Mouse (Mus musculus): ENCODE results near the gene Myg1. TPM values are rescaled to one million over a fixed set of nuclear protein-coding genes. Genes with fewer than 3 reads are reported as not detected.

Myg1 gene
- polyA plus RNA-seq (2014; fragmentation: Nextera tagmentation; extraction: Ambion mirVana): 89.1 and 99.2 TPM in 2 replicates

DNA sequence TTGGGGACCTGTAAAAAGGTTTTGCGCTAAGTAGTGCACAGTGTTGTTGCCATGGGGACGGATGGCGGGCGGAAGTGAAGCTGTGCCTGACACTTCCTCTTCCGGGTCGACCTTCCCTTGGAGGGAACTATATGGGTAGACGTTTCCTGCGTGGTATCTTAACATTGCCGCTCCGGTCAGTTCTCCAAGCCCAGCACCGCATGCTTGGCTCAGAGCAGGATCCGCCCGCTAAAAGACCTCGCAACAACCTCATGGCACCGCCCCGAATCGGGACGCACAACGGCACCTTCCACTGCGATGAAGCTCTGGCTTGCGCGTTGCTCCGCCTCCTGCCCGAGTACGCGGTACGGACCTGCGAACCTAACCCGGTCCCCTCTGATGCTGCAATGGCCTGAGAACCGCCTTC lies at the start of gene Myg1:
Myg1 (plus strand) TSS at position 100 of the 406 bp plus-strand sequence.
- Histone ChIP-seq H3K36me3 (ENCODE audit: control insufficient read depth, insufficient read depth, low read length) (peaks cover 18% of the 10 kb centered on the region), H3K4me2 (ENCODE audit: low read depth, low read length) (peak within 1 kb of the TSS; percentile 74), H3K9ac (replicated peaks; ENCODE audit: low read depth, low read length) (peak within 1 kb of the TSS; percentile 62), H3K27ac (ENCODE audit: low read depth, low read length) (no peak within 1 kb of the TSS), H3K4me1 (ENCODE audit: control insufficient read depth, insufficient read depth, low read length) (peaks cover 18% of the 10 kb centered on the region), H3K9me3 (ENCODE audit: control insufficient read depth, low read length) (no peaks in the 10 kb centered on the region), H3K27me3 (ENCODE audit: control insufficient read depth, insufficient read depth, low read length) (no peaks in the 10 kb centered on the region), H3K4me3 (ENCODE audit: low read depth, low read length) (peak within 1 kb of the TSS; percentile 75)
- peak; percentile 95 for ATAC-seq (ENCODE audit: low read depth)
- under 1% methylated on average over 30 of the region's 30 CpGs for WGBS

DNA sequence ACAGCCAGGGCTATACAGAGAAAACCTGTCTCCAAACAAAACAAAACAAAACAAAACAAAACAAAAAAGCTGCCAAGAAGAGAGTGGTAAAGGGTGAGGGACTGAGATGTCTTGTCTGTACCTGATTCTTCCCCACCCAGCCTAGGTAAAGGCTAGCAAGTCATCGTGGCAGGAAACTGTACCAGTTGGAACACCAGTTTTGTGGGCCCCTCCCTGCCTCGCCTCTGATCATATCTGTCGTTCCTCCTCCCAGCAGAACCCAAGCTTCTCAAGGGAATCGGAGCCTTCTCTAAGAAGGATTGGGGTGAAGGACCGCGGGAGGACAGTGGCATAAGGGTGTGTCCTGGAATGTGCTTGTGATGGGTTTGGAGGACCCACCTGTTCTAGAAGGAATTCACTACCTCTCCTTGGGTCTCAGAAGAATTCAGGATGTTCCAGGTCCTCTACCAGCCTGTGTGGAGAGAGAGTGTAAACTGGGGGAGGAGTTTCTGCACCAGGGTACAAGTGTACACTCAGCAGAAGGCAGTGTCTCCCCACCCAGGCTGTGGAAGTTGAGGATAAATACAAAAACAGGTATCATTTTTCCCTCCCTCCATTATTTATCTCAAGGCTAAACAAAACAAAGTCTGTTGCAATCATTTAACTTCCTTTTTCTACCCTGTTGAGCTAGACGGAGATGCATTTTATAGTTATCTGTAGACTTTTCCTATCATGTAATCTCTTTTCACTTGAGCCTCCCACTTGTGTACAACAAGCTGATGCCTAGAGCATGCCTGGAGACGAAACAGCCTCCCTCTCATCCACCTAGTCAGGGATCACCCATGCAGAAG lies 48.8 kb upstream of the Myg1 start:
- no peak overlapping the region for H3K9ac ChIP-seq (replicated peaks; ENCODE audit: low read depth, low read length)
- no peak for ATAC-seq (ENCODE audit: low read depth)
- 92% methylated on average over 8 of the region's 8 CpGs for WGBS
- peaks cover 9% of the 10 kb centered on the region for H3K4me1 ChIP-seq (ENCODE audit: control insufficient read depth, insufficient read depth, low read length)
- no peaks in the 10 kb centered on the region for H3K9me3 ChIP-seq (ENCODE audit: control insufficient read depth, low read length)
- H3K4me2 ChIP-seq (ENCODE audit: low read depth, low read length): no peak overlapping the region
- H3K36me3 ChIP-seq (ENCODE audit: control insufficient read depth, insufficient read depth, low read length): peaks cover 10% of the 10 kb centered on the region; the same call in 1 of the 2 replicates
- no peak overlapping the region for H3K4me3 ChIP-seq (ENCODE audit: low read depth, low read length)
- H3K27ac ChIP-seq (ENCODE audit: low read depth, low read length): no peak overlapping the region
- no peaks in the 10 kb centered on the region for H3K27me3 ChIP-seq (ENCODE audit: control insufficient read depth, insufficient read depth, low read length)

DNA sequence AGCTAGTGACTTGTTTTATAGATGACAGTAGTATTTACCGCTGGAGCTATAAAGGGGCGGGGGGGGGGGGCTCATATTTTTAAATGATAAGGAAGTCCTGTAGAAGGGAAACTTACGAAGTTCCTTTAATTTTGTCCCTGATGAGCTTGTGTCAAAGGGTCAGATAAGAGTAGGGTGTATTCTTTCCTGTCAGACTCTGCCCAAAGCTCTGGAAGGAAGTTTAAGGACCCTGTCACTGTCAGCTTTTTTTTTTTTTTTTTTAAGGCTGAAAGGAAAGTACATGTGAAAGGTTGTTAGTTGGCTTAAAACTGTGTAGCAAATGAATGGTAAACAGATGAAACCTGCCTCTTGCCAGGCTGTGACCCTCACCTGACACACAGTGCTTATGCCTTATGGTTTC lies 47.9 kb upstream of the Myg1 start:
- H3K27ac ChIP-seq (ENCODE audit: low read depth, low read length): no peak overlapping the region
- no peak overlapping the region for H3K9ac ChIP-seq (replicated peaks; ENCODE audit: low read depth, low read length)
- H3K9me3 ChIP-seq (ENCODE audit: control insufficient read depth, low read length): no peaks in the 10 kb centered on the region
- peaks cover 9% of the 10 kb centered on the region for H3K4me1 ChIP-seq (ENCODE audit: control insufficient read depth, insufficient read depth, low read length)
- peaks cover 10% of the 10 kb centered on the region; the same call in 1 of the 2 replicates for H3K36me3 ChIP-seq (ENCODE audit: control insufficient read depth, insufficient read depth, low read length)
- 71% methylated on average over 3 of the region's 3 CpGs for WGBS
- no peak overlapping the region for H3K4me3 ChIP-seq (ENCODE audit: low read depth, low read length)
- ATAC-seq (ENCODE audit: low read depth): no peak
- no peak overlapping the region for H3K4me2 ChIP-seq (ENCODE audit: low read depth, low read length)
- no peaks in the 10 kb centered on the region for H3K27me3 ChIP-seq (ENCODE audit: control insufficient read depth, insufficient read depth, low read length)

DNA sequence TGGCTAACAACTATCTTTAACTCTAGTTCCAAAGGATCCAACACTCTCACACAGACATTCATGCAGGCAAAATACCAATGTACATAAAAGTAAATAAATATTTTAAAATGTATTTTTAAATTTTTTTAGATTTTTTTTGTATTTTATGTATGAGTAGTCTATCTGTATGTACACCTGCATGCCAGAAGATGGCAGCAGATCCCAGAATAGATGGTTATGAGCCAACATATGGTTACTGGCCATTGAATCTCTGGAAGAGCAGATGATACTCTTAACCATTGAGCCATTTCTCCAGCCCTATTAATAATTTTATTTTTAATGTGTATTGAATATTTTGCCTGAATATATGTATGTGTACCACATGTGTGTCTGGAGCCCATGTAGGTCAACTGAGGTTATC lies 44.1 kb upstream of the Myg1 start:
- no peaks in the 10 kb centered on the region for H3K27me3 ChIP-seq (ENCODE audit: control insufficient read depth, insufficient read depth, low read length)
- no peaks in the 10 kb centered on the region for H3K36me3 ChIP-seq (ENCODE audit: control insufficient read depth, insufficient read depth, low read length)
- H3K9ac ChIP-seq (replicated peaks; ENCODE audit: low read depth, low read length): no peak overlapping the region
- H3K4me1 ChIP-seq (ENCODE audit: control insufficient read depth, insufficient read depth, low read length): no peaks in the 10 kb centered on the region
- no peak for ATAC-seq (ENCODE audit: low read depth)
- no peak overlapping the region for H3K27ac ChIP-seq (ENCODE audit: low read depth, low read length)
- no peak overlapping the region for H3K4me2 ChIP-seq (ENCODE audit: low read depth, low read length)
- H3K4me3 ChIP-seq (ENCODE audit: low read depth, low read length): no peak overlapping the region
- no peaks in the 10 kb centered on the region for H3K9me3 ChIP-seq (ENCODE audit: control insufficient read depth, low read length)

GRCm38 (mm10) chr15:102295633-102296367 lies 35.7 kb upstream of the Myg1 start, which contains the start of gene Espl1:
Gene Espl1, plus strand, starts transcription at chr15:102296266.
- H3K4me1 ChIP-seq (ENCODE audit: control insufficient read depth, insufficient read depth, low read length): peaks cover 8% of the 10 kb centered on the region
- peak within 1 kb of the TSS; percentile 16 for H3K9ac ChIP-seq (replicated peaks; ENCODE audit: low read depth, low read length)
- WGBS: 6% methylated on average over 25 of the region's 25 CpGs

DNA sequence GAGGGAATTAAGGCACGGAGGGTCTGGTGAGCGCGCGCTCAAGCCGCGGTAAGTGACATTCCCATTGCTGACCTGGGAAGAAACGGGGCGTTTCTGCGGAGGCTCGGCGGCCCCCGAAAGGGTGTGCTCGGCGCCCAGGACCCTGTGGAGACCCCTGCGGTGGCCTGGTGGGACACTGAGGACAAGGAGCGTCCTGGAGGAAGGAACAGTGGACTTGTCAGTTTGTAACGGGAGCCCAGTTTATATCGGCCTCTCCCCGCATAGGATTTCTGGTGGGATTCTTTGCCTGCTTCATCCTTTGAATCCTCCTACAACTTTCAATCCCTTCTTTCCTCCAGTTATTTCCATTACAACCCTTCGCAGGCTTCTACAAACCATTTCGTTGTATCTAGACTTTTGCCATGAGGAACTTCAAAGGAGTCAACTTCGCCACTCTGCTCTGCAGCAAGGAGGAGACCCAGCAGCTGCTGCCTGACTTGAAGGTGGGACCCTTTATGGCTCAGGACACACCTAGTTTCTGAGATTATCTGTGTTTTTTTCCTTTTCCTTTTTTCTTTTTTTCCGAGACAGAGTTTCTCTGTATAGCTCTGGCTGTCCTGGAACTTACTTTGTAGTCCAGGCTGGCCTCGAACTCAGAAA lies 35.0 kb upstream of the Myg1 start:
- Histone ChIP-seq H3K36me3 (ENCODE audit: control insufficient read depth, insufficient read depth, low read length) (no peaks in the 10 kb centered on the region), H3K4me1 (ENCODE audit: control insufficient read depth, insufficient read depth, low read length) (peaks cover 8% of the 10 kb centered on the region), H3K27me3 (ENCODE audit: control insufficient read depth, insufficient read depth, low read length) (no peaks in the 10 kb centered on the region), H3K4me2 (ENCODE audit: low read depth, low read length) (peak overlapping the region; percentile 92), H3K27ac (ENCODE audit: low read depth, low read length) (no peak overlapping the region), H3K4me3 (ENCODE audit: low read depth, low read length) (peak overlapping the region; percentile 45), H3K9ac (replicated peaks; ENCODE audit: low read depth, low read length) (peak overlapping the region; percentile 16; the same call in 1 of the 2 replicates), H3K9me3 (ENCODE audit: control insufficient read depth, low read length) (no peaks in the 10 kb centered on the region)
- ATAC-seq (ENCODE audit: low read depth): peak; percentile 52; the same call in 1 of the 2 replicates
- 5% methylated on average over 24 of the region's 24 CpGs for WGBS

More at GRCm38 (mm10) chr15:102295633-102296367, 35.7 kb upstream of the Myg1 start, which contains the start of gene Espl1:
- peak within 1 kb of the TSS; percentile 18 for H3K27ac ChIP-seq (ENCODE audit: low read depth, low read length)
- H3K4me2 ChIP-seq (ENCODE audit: low read depth, low read length): peak within 1 kb of the TSS; percentile 92
- no peaks in the 10 kb centered on the region for H3K27me3 ChIP-seq (ENCODE audit: control insufficient read depth, insufficient read depth, low read length)
- no peaks in the 10 kb centered on the region for H3K36me3 ChIP-seq (ENCODE audit: control insufficient read depth, insufficient read depth, low read length)
- H3K4me3 ChIP-seq (ENCODE audit: low read depth, low read length): peak within 1 kb of the TSS; percentile 45
- peak; percentile 98 for ATAC-seq (ENCODE audit: low read depth)
- H3K9me3 ChIP-seq (ENCODE audit: control insufficient read depth, low read length): no peaks in the 10 kb centered on the region

DNA sequence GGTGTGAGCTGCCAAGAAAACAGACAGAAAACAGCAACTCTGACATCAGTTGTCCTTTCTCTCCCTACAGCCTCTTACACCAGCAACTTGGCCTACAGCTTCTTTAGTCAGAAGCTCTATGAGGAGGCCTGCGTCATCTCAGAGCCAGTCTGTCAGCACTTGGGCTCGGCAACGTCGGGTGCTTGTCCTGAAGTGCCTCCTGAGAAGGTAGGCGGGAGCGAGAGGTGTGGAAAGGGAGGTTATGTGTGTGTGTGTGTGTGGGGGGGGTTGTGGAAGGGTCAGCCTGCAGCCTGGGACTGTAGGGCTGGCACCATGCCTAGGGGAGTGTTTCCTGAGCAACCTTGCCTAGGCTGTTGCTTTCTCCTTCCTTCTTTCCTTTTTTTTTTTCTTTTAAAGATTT lies 29.0 kb upstream of the Myg1 start:
- WGBS: 98% methylated on average over 6 of the region's 6 CpGs
- ATAC-seq (ENCODE audit: low read depth): no peak

GRCm38 (mm10) chr15:102308717-102309116 lies 22.8 kb upstream of the Myg1 start:
- Histone ChIP-seq H3K27ac (ENCODE audit: low read depth, low read length) (no peak overlapping the region), H3K4me1 (ENCODE audit: control insufficient read depth, insufficient read depth, low read length) (no peaks in the 10 kb centered on the region), H3K9ac (replicated peaks; ENCODE audit: low read depth, low read length) (no peak overlapping the region), H3K36me3 (ENCODE audit: control insufficient read depth, insufficient read depth, low read length) (no peaks in the 10 kb centered on the region), H3K4me3 (ENCODE audit: low read depth, low read length) (no peak overlapping the region), H3K27me3 (ENCODE audit: control insufficient read depth, insufficient read depth, low read length) (no peaks in the 10 kb centered on the region), H3K9me3 (ENCODE audit: control insufficient read depth, low read length) (no peaks in the 10 kb centered on the region), H3K4me2 (ENCODE audit: low read depth, low read length) (no peak overlapping the region)
- WGBS: 85% methylated on average over 9 of the region's 9 CpGs
- ATAC-seq (ENCODE audit: low read depth): no peak

More for the DNA sequence above, 29.0 kb upstream of the Myg1 start:
- no peak overlapping the region for H3K9ac ChIP-seq (replicated peaks; ENCODE audit: low read depth, low read length)
- H3K4me3 ChIP-seq (ENCODE audit: low read depth, low read length): no peak overlapping the region
- no peaks in the 10 kb centered on the region for H3K36me3 ChIP-seq (ENCODE audit: control insufficient read depth, insufficient read depth, low read length)
- no peaks in the 10 kb centered on the region for H3K4me1 ChIP-seq (ENCODE audit: control insufficient read depth, insufficient read depth, low read length)
- no peaks in the 10 kb centered on the region for H3K9me3 ChIP-seq (ENCODE audit: control insufficient read depth, low read length)
- H3K4me2 ChIP-seq (ENCODE audit: low read depth, low read length): no peak overlapping the region
- no peak overlapping the region for H3K27ac ChIP-seq (ENCODE audit: low read depth, low read length)
- H3K27me3 ChIP-seq (ENCODE audit: control insufficient read depth, insufficient read depth, low read length): no peaks in the 10 kb centered on the region
